Mouse (Mus musculus): Measurements from ENCODE around the gene Siglecg. TPM values are rescaled to one million over a fixed set of nuclear protein-coding genes. Genes with fewer than 3 reads are reported as not detected.

Siglecg gene
- under 1 TPM; 0.18 to 0.50 TPM for total RNA-seq (2021)
- 2.0 and 3.2 TPM in 2 replicates for polyA plus RNA-seq (2012; rRNA removed)
- long read RNA-seq, partial matches to known transcripts: 1 of 2 reads
- long read RNA-seq, other reads (novel, unspliced or antisense): 1 of 2 reads

- Histone ChIP-seq H3K9ac (ENCODE audit: low read depth, low read length) (no peak within 1 kb of the TSS), H3K27me3 (ENCODE audit: control insufficient read depth, insufficient read depth, low read length) (no peaks in the 10 kb centered on the region), H3K79me2 (replicated peaks; ENCODE audit: control insufficient read depth, insufficient read depth, low read length) (no peaks in the 10 kb centered on the region), H3K4me3 (no peak within 1 kb of the TSS), H3K27ac (no peak within 1 kb of the TSS), H3K36me3 (ENCODE audit: control insufficient read depth, insufficient read depth, low read length) (no peaks in the 10 kb centered on the region), H3K4me1 (ENCODE audit: control insufficient read depth, insufficient read depth, low read length) (no peaks in the 10 kb centered on the region)
- 57% methylated on average over 4 of the region's 4 CpGs for WGBS
- intact Hi-C loops (cut with DNase I): no loop called here
- no peak for TF ChIP-seq CTCF (IDR thresholded peaks at IDR 0.05)
- TF ChIP-seq EP300 (IDR thresholded peaks at IDR 0.05; ENCODE audit: insufficient read depth, low read depth, low read length): no peak
- no peak for TF ChIP-seq POLR2A (IDR thresholded peaks at IDR 0.05; ENCODE audit: insufficient read depth, low read depth, low read length)
- peak in 1 of 2 experiments; percentile 7 for DNase-seq
These were observed at the start of gene Siglecg for GRCm38 (mm10) chr7:43408131-43408553. Gene Siglecg (plus strand): TSS chr7:43408204.

- intact Hi-C loops (cut with DNase I): no loop called here
- DNase-seq: no peak
These were observed 49.4 kb upstream of the Siglecg start for GRCm38 (mm10) chr7:43358556-43358955.

GRCm38 (mm10) chr7:43361442-43361841, 46.6 kb upstream of the Siglecg start:
- DNase-seq: no peak
- H3K9ac ChIP-seq (ENCODE audit: low read depth, low read length): no peak overlapping the region
- intact Hi-C loops (cut with DNase I): no loop called here
- no peaks in the 10 kb centered on the region for H3K36me3 ChIP-seq (ENCODE audit: control insufficient read depth, insufficient read depth, low read length)
- H3K79me2 ChIP-seq (replicated peaks; ENCODE audit: control insufficient read depth, insufficient read depth, low read length): no peaks in the 10 kb centered on the region
- no peak overlapping the region for H3K4me3 ChIP-seq
- WGBS: 87% methylated on average over 1 of the region's 1 CpGs
- TF ChIP-seq POLR2A (IDR thresholded peaks at IDR 0.05; ENCODE audit: insufficient read depth, low read depth, low read length) (no peak), CTCF (IDR thresholded peaks at IDR 0.05) (no peak), EP300 (IDR thresholded peaks at IDR 0.05; ENCODE audit: insufficient read depth, low read depth, low read length) (no peak)
- no peaks in the 10 kb centered on the region for H3K4me1 ChIP-seq (ENCODE audit: control insufficient read depth, insufficient read depth, low read length)
- no peak overlapping the region for H3K27ac ChIP-seq
- no peaks in the 10 kb centered on the region for H3K27me3 ChIP-seq (ENCODE audit: control insufficient read depth, insufficient read depth, low read length)

More at GRCm38 (mm10) chr7:43358556-43358955, 49.4 kb upstream of the Siglecg start:
- H3K79me2 ChIP-seq (replicated peaks; ENCODE audit: control insufficient read depth, insufficient read depth, low read length): no peaks in the 10 kb centered on the region
- no peak for TF ChIP-seq EP300 (IDR thresholded peaks at IDR 0.05; ENCODE audit: insufficient read depth, low read depth, low read length)
- no peak for TF ChIP-seq CTCF (IDR thresholded peaks at IDR 0.05)
- TF ChIP-seq POLR2A (IDR thresholded peaks at IDR 0.05; ENCODE audit: insufficient read depth, low read depth, low read length): no peak
- H3K27me3 ChIP-seq (ENCODE audit: control insufficient read depth, insufficient read depth, low read length): no peaks in the 10 kb centered on the region
- H3K36me3 ChIP-seq (ENCODE audit: control insufficient read depth, insufficient read depth, low read length): no peaks in the 10 kb centered on the region
- no peak overlapping the region for H3K4me3 ChIP-seq
- 67% methylated on average over 3 of the region's 3 CpGs for WGBS
- no peak overlapping the region for H3K27ac ChIP-seq
- H3K4me1 ChIP-seq (ENCODE audit: control insufficient read depth, insufficient read depth, low read length): no peaks in the 10 kb centered on the region
- no peak overlapping the region for H3K9ac ChIP-seq (ENCODE audit: low read depth, low read length)

DNA sequence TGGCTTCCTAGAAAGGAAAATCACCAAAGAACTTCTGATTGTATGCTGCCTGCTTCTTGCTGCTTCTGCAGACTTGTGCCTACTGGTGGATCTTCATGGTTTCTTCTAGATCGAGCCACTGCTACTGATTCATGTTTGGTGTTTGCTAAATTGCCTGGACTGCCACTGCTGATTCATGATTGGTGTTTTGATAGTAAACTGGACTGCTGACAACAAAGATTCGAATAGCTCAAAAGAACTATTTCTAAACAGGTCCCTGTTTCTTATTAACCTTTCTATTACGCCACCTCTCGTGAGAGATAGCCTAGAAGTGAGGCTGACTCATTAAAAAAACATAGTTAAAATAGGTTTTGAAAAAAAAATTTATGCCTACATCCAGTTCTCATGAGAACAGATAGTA, 46.0 kb upstream of the Siglecg start:
- Histone ChIP-seq H3K36me3 (ENCODE audit: control insufficient read depth, insufficient read depth, low read length) (no peaks in the 10 kb centered on the region), H3K4me1 (ENCODE audit: control insufficient read depth, insufficient read depth, low read length) (no peaks in the 10 kb centered on the region), H3K27me3 (ENCODE audit: control insufficient read depth, insufficient read depth, low read length) (no peaks in the 10 kb centered on the region), H3K27ac (no peak overlapping the region), H3K79me2 (replicated peaks; ENCODE audit: control insufficient read depth, insufficient read depth, low read length) (no peaks in the 10 kb centered on the region), H3K9ac (ENCODE audit: low read depth, low read length) (no peak overlapping the region), H3K4me3 (no peak overlapping the region)
- TF ChIP-seq POLR2A (IDR thresholded peaks at IDR 0.05; ENCODE audit: insufficient read depth, low read depth, low read length): no peak
- TF ChIP-seq EP300 (IDR thresholded peaks at IDR 0.05; ENCODE audit: insufficient read depth, low read depth, low read length): no peak
- no peak for TF ChIP-seq CTCF (IDR thresholded peaks at IDR 0.05)
- intact Hi-C loops (cut with DNase I): no loop called here
- DNase-seq: no peak
- WGBS: 44% methylated on average over 4 of the region's 4 CpGs

DNA sequence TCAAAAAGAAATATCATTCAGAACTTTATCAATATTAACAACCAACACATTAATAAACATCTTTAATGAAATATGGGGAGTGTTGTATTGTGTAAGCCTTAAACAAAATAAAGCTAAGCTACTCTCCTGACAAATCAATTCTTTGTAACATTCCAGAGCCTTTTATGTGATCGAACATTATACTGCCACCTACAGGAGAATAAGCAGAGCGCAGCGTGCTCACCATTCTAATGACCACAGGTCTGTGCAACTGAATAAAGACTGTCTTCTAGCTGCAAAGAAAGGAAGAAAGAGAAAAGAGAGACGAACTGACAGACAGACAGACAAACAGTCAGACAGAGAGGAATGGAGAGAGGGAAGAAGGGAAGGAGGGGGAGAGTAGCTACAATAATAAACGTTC, 29.8 kb upstream of the Siglecg start:
- no peak overlapping the region for H3K4me3 ChIP-seq
- no peaks in the 10 kb centered on the region for H3K27me3 ChIP-seq (ENCODE audit: control insufficient read depth, insufficient read depth, low read length)
- intact Hi-C loops (cut with DNase I): no loop called here
- H3K27ac ChIP-seq: no peak overlapping the region
- no peak for DNase-seq
- H3K4me1 ChIP-seq (ENCODE audit: control insufficient read depth, insufficient read depth, low read length): no peaks in the 10 kb centered on the region
- H3K79me2 ChIP-seq (replicated peaks; ENCODE audit: control insufficient read depth, insufficient read depth, low read length): no peaks in the 10 kb centered on the region
- H3K36me3 ChIP-seq (ENCODE audit: control insufficient read depth, insufficient read depth, low read length): no peaks in the 10 kb centered on the region
- TF ChIP-seq POLR2A (IDR thresholded peaks at IDR 0.05; ENCODE audit: insufficient read depth, low read depth, low read length) (no peak), CTCF (IDR thresholded peaks at IDR 0.05) (peak; percentile 88)
- WGBS: 12% methylated on average over 5 of the region's 5 CpGs
- H3K9ac ChIP-seq (ENCODE audit: low read depth, low read length): no peak overlapping the region

DNA sequence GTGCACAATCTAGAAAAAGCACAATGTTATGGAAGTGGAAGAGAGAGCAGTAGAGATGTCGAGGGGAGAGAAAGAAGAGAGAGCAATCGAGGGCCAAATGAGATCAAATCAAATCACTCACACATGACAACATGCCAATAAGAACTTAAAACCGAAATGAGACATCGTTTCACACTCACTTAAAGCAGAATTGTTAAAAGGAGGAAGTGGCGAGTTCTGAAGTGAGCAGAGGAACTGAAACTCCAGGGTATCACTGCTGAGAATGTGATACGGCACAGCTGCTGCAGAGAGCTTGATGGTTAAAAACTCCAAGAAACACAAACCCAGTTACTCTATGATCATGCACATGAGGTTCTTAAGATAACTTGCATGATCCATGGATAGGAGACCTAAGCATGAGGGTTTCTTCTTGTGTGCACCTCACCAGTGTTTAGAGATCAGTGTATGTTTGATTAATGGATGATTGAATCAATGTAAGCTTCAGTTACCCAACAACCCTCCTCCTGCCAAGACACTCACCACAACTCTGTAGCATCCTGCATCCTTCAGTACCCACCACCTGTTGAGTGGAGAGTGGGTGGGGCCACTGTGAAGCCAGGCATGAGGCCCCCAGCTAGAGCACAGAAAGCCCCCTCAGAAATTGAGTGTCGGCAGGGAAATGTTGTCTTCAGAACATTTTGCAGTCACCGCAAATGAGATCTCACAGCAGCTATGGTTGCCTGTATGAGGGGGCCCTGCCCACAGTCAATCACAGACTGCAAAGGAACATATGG, 15.5 kb upstream of the Siglecg start:
- Histone ChIP-seq H3K27me3 (ENCODE audit: control insufficient read depth, insufficient read depth, low read length) (no peaks in the 10 kb centered on the region; the same call in 1 of the 2 replicates), H3K4me3 (no peak overlapping the region), H3K9ac (ENCODE audit: low read depth, low read length) (no peak overlapping the region), H3K79me2 (replicated peaks; ENCODE audit: control insufficient read depth, insufficient read depth, low read length) (no peaks in the 10 kb centered on the region), H3K27ac (no peak overlapping the region), H3K4me1 (ENCODE audit: control insufficient read depth, insufficient read depth, low read length) (no peaks in the 10 kb centered on the region), H3K36me3 (ENCODE audit: control insufficient read depth, insufficient read depth, low read length) (no peaks in the 10 kb centered on the region)
- no peak for TF ChIP-seq EP300 (IDR thresholded peaks at IDR 0.05; ENCODE audit: insufficient read depth, low read depth, low read length)
- peak in 1 of 2 experiments; percentile 13 for DNase-seq
- intact Hi-C loops (cut with DNase I): no loop called here
- 56% methylated on average over 8 of the region's 8 CpGs for WGBS

Data from heart, adult 2 months (tissue).